8 mouse cellular contexts compared by ENCODE assay signal in the genomic region with DNA sequence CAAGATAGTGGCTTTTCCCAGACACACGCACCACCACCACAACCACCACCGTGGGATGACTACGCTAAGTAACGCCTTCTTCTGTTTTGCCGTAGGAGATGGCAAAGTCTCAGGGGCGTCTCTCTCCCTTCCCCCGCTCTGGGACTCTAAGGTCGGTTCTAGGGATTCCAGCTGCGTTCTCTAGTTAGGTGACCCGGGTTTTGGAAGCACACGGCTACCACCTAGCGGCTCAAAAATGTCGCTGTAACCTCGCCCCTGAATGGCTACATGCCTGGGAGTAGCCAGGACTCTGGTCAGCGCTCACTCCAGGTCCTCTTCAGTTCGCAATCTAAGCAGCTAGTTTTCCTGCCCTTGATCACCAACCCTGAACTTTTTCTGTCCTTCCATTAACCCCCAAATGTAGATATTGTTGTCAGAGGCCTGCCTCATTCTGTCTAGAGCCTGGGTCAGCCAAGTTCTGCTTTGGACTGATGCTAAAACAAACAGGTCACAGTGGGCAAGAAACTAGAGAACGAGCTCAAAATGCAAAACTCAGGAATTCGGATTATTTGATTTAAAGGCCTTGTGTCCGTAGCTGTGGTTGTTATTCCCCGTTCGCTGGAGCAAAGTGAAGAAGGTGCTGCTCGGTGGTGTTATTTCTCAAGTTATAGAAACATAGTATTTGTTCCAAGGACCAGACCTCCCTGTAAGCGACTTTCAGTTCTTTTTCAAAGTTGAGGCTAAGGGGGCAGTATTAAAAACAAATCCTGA. TPM values are rescaled to one million over a fixed set of nuclear protein-coding genes. Genes with fewer than 3 reads are reported as not detected.
DNase-seq lines count a peak whose midpoint lies in the region; ATAC-seq and TF ChIP-seq lines count a peak whose summit lies in the region.

No protein-coding gene starts in this region.

- peak; percentile 72 for ATAC-seq in Patski
- peak; percentile 71 to 89 for ATAC-seq in hematopoietic stem cell, adult 5-6 weeks (replicated peaks in 1 of 2; ENCODE audit: insufficient read depth in 1 of 2, low FRiP score in 2 of 2, low TSS enrichment in 1 of 2, low read depth in 1 of 2, poor library complexity in 2 of 2, severe bottlenecking in 2 of 2)
- ATAC-seq in lung, embryonic 15.5 days (ENCODE audit: borderline replicate concordance, extremely low read depth, low FRiP score, low TSS enrichment), result peak; percentile 73

- no peak overlapping the region for H3K27ac ChIP-seq in cerebellum, adult 2 months (ENCODE audit: insufficient read depth, low read length)
- H3K27ac ChIP-seq in lung, embryonic 15.5 days, result peak overlapping the region; percentile 70

- peak overlapping the region; percentile 96 for H3K4me2 ChIP-seq in lung, embryonic 15.5 days

- no peaks in the 10 kb centered on the region for H3K4me1 ChIP-seq in cerebellum, adult 2 months (ENCODE audit: control insufficient read depth, insufficient read depth, low read length)
- H3K4me1 ChIP-seq in lung, embryonic 15.5 days, result peaks cover 48% of the 10 kb centered on the region

- H3K9ac ChIP-seq in lung, embryonic 15.5 days, result no peak overlapping the region; the same call in 1 of the 2 replicates

- no peaks in the 10 kb centered on the region for H3K27me3 ChIP-seq in Patski
- 0 out of 2 replicates have a peak, but pooled peaks cover 3% of the 10 kb centered on the region for H3K27me3 ChIP-seq in cerebellum, adult 2 months (ENCODE audit: control insufficient read depth, insufficient read depth, low read length)
- H3K27me3 ChIP-seq in lung, embryonic 15.5 days, result peaks cover 27% of the 10 kb centered on the region

- 16% methylated on average over 23 of the region's 23 CpGs for WGBS in cerebellum, adult 2 months
- 4% methylated on average over 23 of the region's 23 CpGs for WGBS in lung, embryonic 15.5 days

- in situ Hi-C loops in Patski (cut with MboI; ENCODE audit: low pct_unique_long_range_greater_than_20kb), result loop anchor here (10.0 kb wide), 1 partner anchor 524 kb away; no protein-coding TSS in a partner anchor

- H3K4me3 ChIP-seq in cerebellum, adult 2 months (replicated peaks; ENCODE audit: insufficient read depth, low read depth, low read length), result peak overlapping the region; percentile 46
- H3K4me3 ChIP-seq in lung, embryonic 15.5 days, result peak overlapping the region; percentile 53

- no peaks in the 10 kb centered on the region for H3K9me3 ChIP-seq in lung, embryonic 15.5 days

- peak; percentile 96 for TF ChIP-seq CTCF in Patski (IDR thresholded peaks at IDR 0.05)
- peak; percentile 87 for TF ChIP-seq CTCF in cerebellum, adult 2 months (IDR thresholded peaks at IDR 0.05; ENCODE audit: borderline replicate concordance, insufficient read depth, low read depth, low read length)

- POLR2A ChIA-PET in Patski (lab: Charles Lee), result interaction anchor here (0.6 to 1.6 kb wide), 2 partner anchors 119 to 769 kb away, joined by 3 read pairs; no protein-coding TSS in a partner anchor

- peaks cover 33% of the 10 kb centered on the region for H3K36me3 ChIP-seq in lung, embryonic 15.5 days

- CTCF ChIA-PET in Patski (lab: Charles Lee), result interaction anchor here (0.7 to 1.5 kb wide), 10 partner anchors 9 to 432 kb away, joined by 3 to 11 read pairs (median 3); no protein-coding TSS in a partner anchor

- DNase-seq in Patski (ENCODE audit: low read depth, low spot score), result peak; percentile 73
- peak; percentile 71 to 77 for DNase-seq in cerebellum, adult 2 months
- peak; percentile 94 for DNase-seq in forelimb bud, embryonic 11.5 days (ENCODE audit: low read depth, low spot score)
- DNase-seq in layer of hippocampus, adult 8-10 months (ENCODE audit: low spot score in 2 of 2), result peak; percentile 63 to 71
- DNase-seq in ovary, postnatal 14 days (ENCODE audit: low spot score), result peak; percentile 64
- DNase-seq in thymus, postnatal 25 days, result peak; percentile 65

- TF ChIP-seq POLR2A in cerebellum, adult 2 months (IDR thresholded peaks at IDR 0.05; ENCODE audit: borderline replicate concordance, insufficient read depth, low read length), result no peak

RNA-seq across cellular contexts. Expression of gene Fgf18, which starts 1.3 kb away (rescaled TPM):
- polyA plus RNA-seq in Patski (2021), result 4.3 TPM
- polyA plus RNA-seq in cerebellum, adult 2 months (2012; rRNA removed), result 5.4 and 7.2 TPM in 2 replicates
- not detected in 2 replicates for total RNA-seq in hematopoietic stem cell, adult 5-6 weeks (2017)
- total RNA-seq in layer of hippocampus, adult 8-10 months (2022), result 1 to 10 TPM; 3.2 to 4.4 (median 3.5) TPM
- 11.1 and 11.7 TPM in 2 replicates for polyA plus RNA-seq in lung, embryonic 15.5 days (2015; fragmentation: Nextera tagmentation; extraction: Ambion mirVana)

RNA-seq across cellular contexts. Expression of gene Npm1, which starts 14.5 kb away (rescaled TPM):
- 908 TPM for polyA plus RNA-seq in Patski (2021)
- polyA plus RNA-seq in cerebellum, adult 2 months (2012; rRNA removed), result 255 and 267 TPM in 2 replicates
- 2,529 and 3,030 TPM in 2 replicates for total RNA-seq in hematopoietic stem cell, adult 5-6 weeks (2017)
- total RNA-seq in layer of hippocampus, adult 8-10 months (2022), result 100 to 1,000 TPM; 184 to 220 (median 194) TPM
- 921 and 961 TPM in 2 replicates for polyA plus RNA-seq in lung, embryonic 15.5 days (2015; fragmentation: Nextera tagmentation; extraction: Ambion mirVana)

RNA-seq across cellular contexts. Expression of gene Tlx3, which starts 54.9 kb away (rescaled TPM):
- 0.32 TPM for polyA plus RNA-seq in Patski (2021)
- polyA plus RNA-seq in cerebellum, adult 2 months (2012; rRNA removed), result 12.4 and 14.3 TPM in 2 replicates
- not detected in 2 replicates for total RNA-seq in hematopoietic stem cell, adult 5-6 weeks (2017)
- not detected for total RNA-seq in layer of hippocampus, adult 8-10 months (2022)
- polyA plus RNA-seq in lung, embryonic 15.5 days (2015; fragmentation: Nextera tagmentation; extraction: Ambion mirVana), result 0.10 TPM in 1 of 2 replicates, not detected in the other

Comparison
In these comparisons a context has a peak if more than half of its experiments do, and no peak if none do; other contexts are left out.
1. RNA of gene Tlx3, which starts 54.9 kb away (polyA plus RNA-seq): 12.4 to 14.3 TPM in cerebellum, adult 2 months; 0.32 TPM in Patski (single experiment) and 0.10 TPM in lung, embryonic 15.5 days; every median in the first group is over 10 times any median in the second.
2. Peak in every context shown above with its lines, with median percentiles within 50 percentile points of each other: ATAC-seq and DNase-seq.